Mouse (Mus musculus) kidney, adult 8-10 months (tissue): ENCODE measurements around the gene Gpr27.

Experiments used
- DNase-seq, 2 experiments: peaks; one replicate each; pipeline ENCODE4 v3.0.0; 2022

Gene Gpr27

DNA sequence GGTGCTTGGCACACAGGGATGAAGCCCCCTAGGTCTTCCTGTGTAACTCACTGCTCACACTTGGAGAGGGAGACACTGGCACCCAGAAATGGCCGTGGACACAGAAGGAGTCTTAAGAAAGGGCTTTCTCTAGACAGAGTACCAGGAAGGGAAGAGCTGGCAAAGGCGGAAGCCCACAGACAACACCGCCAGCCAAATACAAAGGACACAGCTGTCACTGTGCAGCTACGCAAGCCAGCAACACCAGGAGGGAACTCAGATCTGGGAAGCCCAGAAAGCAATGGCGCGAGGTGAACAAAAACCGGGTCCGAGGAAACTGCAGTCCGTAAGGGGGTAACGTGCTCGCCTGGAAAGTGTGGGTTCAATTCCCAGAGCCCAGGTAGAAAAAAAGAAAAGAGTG is 14.4 kb upstream of the Gpr27 start:
- DNase-seq = no peak

- DNase-seq = no peak
Observed at GRCm38 (mm10) chr6:99683974-99684373, 8.5 kb upstream of the Gpr27 start.

DNA sequence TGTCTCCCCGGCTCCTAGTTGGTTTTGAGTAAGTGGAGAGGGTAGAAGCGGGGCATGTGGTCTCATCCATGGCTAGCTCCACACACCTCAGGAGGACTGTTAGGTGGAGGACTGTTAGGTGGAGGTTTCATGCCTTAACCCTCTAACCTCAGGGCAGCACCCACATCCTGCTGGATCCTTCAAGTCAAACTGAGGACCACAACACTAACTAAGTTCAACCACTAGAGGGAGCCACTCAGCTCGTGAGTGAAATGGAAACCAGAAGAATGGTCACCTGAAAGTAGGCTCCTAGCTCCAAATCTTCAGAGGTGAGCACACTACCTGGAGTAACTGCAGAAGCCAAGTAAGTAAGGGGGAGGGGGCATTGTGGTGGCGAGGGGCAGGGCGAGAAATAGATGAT is 7.6 kb upstream of the Gpr27 start:
- DNase-seq = no peak

DNA sequence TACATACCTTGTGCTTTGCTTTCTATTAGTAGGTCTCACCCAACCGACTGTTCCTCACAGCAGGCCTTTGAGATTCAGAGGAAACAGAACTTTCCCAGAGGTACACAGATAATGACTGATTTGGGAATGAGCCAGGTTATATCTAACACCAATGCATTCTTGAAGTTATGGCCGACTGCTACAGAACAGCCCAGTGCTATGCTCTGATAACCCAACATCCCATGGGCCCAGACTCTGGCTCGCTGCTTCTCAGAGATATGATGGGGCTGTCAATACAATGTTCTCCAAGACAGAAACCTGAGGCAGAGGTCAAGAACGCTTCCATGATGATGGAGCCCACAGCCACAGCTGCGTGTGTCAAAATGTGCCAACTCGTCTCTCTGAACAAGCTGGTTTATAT is 4.0 kb upstream of the Gpr27 start:
- DNase-seq = no peak

GRCm38 (mm10) chr6:99691666-99692205 is 743 bp upstream of the Gpr27 start:
- no peak for DNase-seq

- DNase-seq = no peak
Observed at GRCm38 (mm10) chr6:99692916-99693841, 700 bp downstream of the Gpr27 start.

- DNase-seq = peak; percentile 20 to 30
Observed at GRCm38 (mm10) chr6:99700484-99700883, 8.0 kb downstream of the Gpr27 start.

GRCm38 (mm10) chr6:99711576-99712101 is 19.2 kb downstream of the Gpr27 start:
- no peak for DNase-seq

- no peak for DNase-seq
Observed at GRCm38 (mm10) chr6:99713256-99713655, 20.8 kb downstream of the Gpr27 start.

DNA sequence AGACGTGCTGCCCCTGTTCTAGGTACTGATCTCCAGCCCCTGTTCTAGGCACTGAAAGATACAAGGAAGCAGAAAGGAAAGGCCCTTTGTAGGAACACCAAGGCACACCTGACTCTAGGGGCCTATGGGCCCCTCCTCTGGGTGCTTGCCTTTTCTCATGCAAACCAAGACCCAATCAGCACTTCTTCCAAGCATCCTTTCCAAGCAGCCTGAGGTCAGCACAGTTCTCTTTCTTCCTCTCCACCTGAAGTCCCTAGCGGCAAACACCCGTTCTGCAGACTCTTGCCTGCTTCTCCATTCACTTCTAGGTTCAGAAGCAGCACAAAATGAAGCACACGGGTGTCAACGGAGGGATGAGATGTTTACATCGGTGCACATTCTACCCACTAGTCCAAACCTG is 22.7 kb downstream of the Gpr27 start:
- no peak for DNase-seq

- no peak for DNase-seq
Observed at GRCm38 (mm10) chr6:99715913-99716312, 23.4 kb downstream of the Gpr27 start.

GRCm38 (mm10) chr6:99721032-99721431 is 28.6 kb downstream of the Gpr27 start:
- no peak for DNase-seq

DNA sequence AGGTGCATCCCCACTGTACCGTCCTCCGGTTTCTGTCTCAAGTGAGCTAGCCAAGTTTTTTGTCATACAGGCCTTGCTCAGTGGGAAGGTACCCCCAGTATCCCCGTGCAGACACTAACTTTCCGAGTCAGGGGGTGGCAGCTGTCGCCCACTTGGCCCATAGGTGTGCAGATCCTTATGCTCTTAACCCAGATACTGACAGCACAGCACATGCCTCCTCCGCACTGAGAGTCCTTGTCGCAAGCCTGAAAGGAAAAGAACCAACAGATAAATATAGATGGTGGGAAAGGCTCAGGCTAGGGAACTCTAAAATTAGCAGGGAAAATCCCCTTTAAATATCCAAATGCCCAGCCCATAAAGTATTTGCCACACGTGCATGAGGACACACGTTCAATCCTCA is 29.9 kb downstream of the Gpr27 start:
- DNase-seq = no peak

- DNase-seq = no peak
Observed at GRCm38 (mm10) chr6:99725971-99726561, 33.6 kb downstream of the Gpr27 start, which contains the start of gene Prok2. Gene Prok2 (minus strand): TSS chr6:99726392.

- DNase-seq = no peak
Observed at GRCm38 (mm10) chr6:99726576-99727303, 34.3 kb downstream of the Gpr27 start.

- no peak for DNase-seq
Observed at GRCm38 (mm10) chr6:99729853-99730252, 37.4 kb downstream of the Gpr27 start.

- DNase-seq = no peak
Observed at GRCm38 (mm10) chr6:99731926-99732325, 39.4 kb downstream of the Gpr27 start.

GRCm38 (mm10) chr6:99732673-99733072 is 40.2 kb downstream of the Gpr27 start:
- no peak for DNase-seq

DNA sequence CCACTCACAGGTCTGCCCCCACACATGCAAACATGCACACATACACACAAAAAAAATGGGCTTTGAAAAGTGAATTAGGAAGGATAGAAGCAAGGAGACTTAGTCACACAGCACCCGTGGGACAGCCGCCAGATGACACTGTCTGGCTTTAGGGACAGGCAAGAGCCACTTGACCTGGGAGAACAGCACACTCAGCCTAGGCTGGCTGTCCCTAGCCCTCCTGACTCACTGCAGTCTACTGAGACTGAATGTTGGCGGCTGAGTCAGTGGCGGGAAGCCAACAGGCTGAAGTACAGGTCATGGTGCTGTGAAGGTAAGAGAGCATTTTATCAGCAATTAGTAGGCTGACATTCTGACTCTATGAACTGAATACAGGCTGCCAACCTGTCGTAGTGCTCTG is 42.2 kb downstream of the Gpr27 start:
- peak; percentile 3 to 30 for DNase-seq

- DNase-seq = no peak
Observed at GRCm38 (mm10) chr6:99742866-99743265, 50.4 kb downstream of the Gpr27 start.
